Mouse (Mus musculus) neural tube, embryonic 15.5 days (tissue): ENCODE data around the gene Thra. TPM values are rescaled to one million over a fixed set of nuclear protein-coding genes. Genes with fewer than 3 reads are reported as not detected.

Source experiments
- ATAC-seq: fragments of 200-750 bp; cut with Nextera tagmentation; 2 replicates; pipeline ENCODE4 v1.8.0; 2017; ENCODE audit warnings: mild to moderate bottlenecking, moderate TSS enrichment, moderate library complexity; ENCODE audit not compliant: low FRiP score
- H3K27ac ChIP-seq: fragments of 300-500 bp; sonication (generic); replicated peaks from 2 replicates; pipeline ENCODE4 v1.5.1; 2015; ENCODE audit warnings: mild to moderate bottlenecking, inconsistent platforms
- H3K27me3 ChIP-seq: fragments of 300-500 bp; sonication (generic); replicated peaks from 2 replicates; pipeline ENCODE4 v1.6.1; 2015; ENCODE audit warnings: inconsistent platforms
- H3K36me3 ChIP-seq: fragments of 300-500 bp; sonication (generic); 2 replicates; pipeline ENCODE4 v1.6.1; 2015; ENCODE audit warnings: inconsistent platforms
- H3K4me1 ChIP-seq: fragments of 300-500 bp; sonication (generic); 2 replicates; pipeline ENCODE4 v1.6.1; 2015; ENCODE audit warnings: inconsistent platforms
- H3K4me2 ChIP-seq: fragments of 300-500 bp; sonication (generic); 2 replicates; pipeline ENCODE4 v1.6.1; 2015; ENCODE audit warnings: inconsistent platforms, mild to moderate bottlenecking, moderate library complexity
- H3K4me3 ChIP-seq: fragments of 300-500 bp; sonication (generic); replicated peaks from 2 replicates; pipeline ENCODE4 v1.5.1; 2015; ENCODE audit warnings: mild to moderate bottlenecking, inconsistent platforms
- H3K9ac ChIP-seq: fragments of 300-500 bp; sonication (generic); replicated peaks from 2 replicates; pipeline ENCODE4 v1.6.1; 2015; ENCODE audit warnings: mild to moderate bottlenecking, inconsistent platforms
- H3K9me3 ChIP-seq: fragments of 300-500 bp; sonication (generic); replicated peaks from 2 replicates; pipeline ENCODE4 v1.6.1; 2016; ENCODE audit warnings: inconsistent platforms
- WGBS: fragments of 180-500 bp; shearing (Covaris S2); methylation state at CpG from one replicate; pipeline ENCODE4 v1.1.7; 2015; ENCODE audit warnings: mixed read lengths; 5-methylcytosine and 5-hydroxymethylcytosine counted together
- polyA plus RNA-seq: library from polyadenylated mRNA; unstranded; fragments of >200 nt; fragmentation: Nextera tagmentation; extraction: Ambion mirVana; gene quantifications from 2 replicates; pipeline ENCODE4 v1.2.1, GENCODE M21; 2015

Thra gene
- polyA plus RNA-seq, 1 experiment from 2014 or later: 125 TPM

GRCm38 (mm10) chr11:98796515-98797216 is 56.2 kb downstream of the Thra start:
- peak overlapping the region; percentile 100 for H3K27ac ChIP-seq
- H3K4me3 ChIP-seq: peak overlapping the region; percentile 71
- H3K9ac ChIP-seq: peak overlapping the region; percentile 90
- peaks cover 45% of the 10 kb centered on the region for H3K4me1 ChIP-seq
- no peaks in the 10 kb centered on the region for H3K9me3 ChIP-seq
- ATAC-seq: peak; percentile 63
- peak overlapping the region; percentile 94 for H3K4me2 ChIP-seq
- peaks cover 25% of the 10 kb centered on the region for H3K36me3 ChIP-seq
- H3K27me3 ChIP-seq: no peaks in the 10 kb centered on the region
- WGBS: 3% methylated on average over 23 of the region's 23 CpGs

GRCm38 (mm10) chr11:98797306-98797705 is 56.9 kb downstream of the Thra start:
- Histone ChIP-seq H3K9ac (peak overlapping the region; percentile 90), H3K4me2 (peak overlapping the region; percentile 94), H3K36me3 (peaks cover 30% of the 10 kb centered on the region), H3K4me1 (peaks cover 44% of the 10 kb centered on the region), H3K9me3 (no peaks in the 10 kb centered on the region), H3K4me3 (peak overlapping the region; percentile 71), H3K27me3 (no peaks in the 10 kb centered on the region), H3K27ac (peak overlapping the region; percentile 100)
- no peak for ATAC-seq
- 12% methylated on average over 5 of the region's 5 CpGs for WGBS

- H3K9me3 ChIP-seq: no peaks in the 10 kb centered on the region
- peaks cover 42% of the 10 kb centered on the region for H3K4me1 ChIP-seq
- no peaks in the 10 kb centered on the region for H3K27me3 ChIP-seq
- peak overlapping the region; percentile 100; the same call in 1 of the 2 replicates for H3K27ac ChIP-seq
- 40% methylated on average over 4 of the region's 4 CpGs for WGBS
- peaks cover 36% of the 10 kb centered on the region for H3K36me3 ChIP-seq
- peak overlapping the region; percentile 71 for H3K4me3 ChIP-seq
- H3K9ac ChIP-seq: peak overlapping the region; percentile 90
- ATAC-seq: no peak
- H3K4me2 ChIP-seq: peak overlapping the region; percentile 94
Observed at GRCm38 (mm10) chr11:98797909-98798308, 57.5 kb downstream of the Thra start.

GRCm38 (mm10) chr11:98804605-98805004 is 64.2 kb downstream of the Thra start, which contains the start of gene Casc3:
TSS of gene Casc3 (plus strand) at chr11:98804905.
- peaks cover 80% of the 10 kb centered on the region for H3K36me3 ChIP-seq
- no peaks in the 10 kb centered on the region for H3K9me3 ChIP-seq
- ATAC-seq: no peak
- no peak within 1 kb of the TSS for H3K9ac ChIP-seq
- no peak within 1 kb of the TSS for H3K4me2 ChIP-seq
- no peaks in the 10 kb centered on the region for H3K27me3 ChIP-seq
- H3K27ac ChIP-seq: no peak within 1 kb of the TSS
- H3K4me3 ChIP-seq: no peak within 1 kb of the TSS
- whole genome bisulfite sequencing: 95% methylated on average over 5 of the region's 5 CpGs
- peaks cover 18% of the 10 kb centered on the region for H3K4me1 ChIP-seq

- no peaks in the 10 kb centered on the region for H3K27me3 ChIP-seq
- H3K9ac ChIP-seq: no peak overlapping the region
- ATAC-seq: no peak
- no peaks in the 10 kb centered on the region for H3K9me3 ChIP-seq
- peak overlapping the region; percentile 74 for H3K4me2 ChIP-seq
- H3K4me3 ChIP-seq: peak overlapping the region; percentile 83; the same call in 1 of the 2 replicates
- H3K4me1 ChIP-seq: peaks cover 34% of the 10 kb centered on the region
- WGBS: 70% methylated on average over 2 of the region's 2 CpGs
- peak overlapping the region; percentile 99 for H3K27ac ChIP-seq
- H3K36me3 ChIP-seq: peaks cover 62% of the 10 kb centered on the region
Observed at GRCm38 (mm10) chr11:98808417-98808816, 68.0 kb downstream of the Thra start.

- peak; percentile 96 for ATAC-seq
- Histone ChIP-seq H3K4me1 (peaks cover 37% of the 10 kb centered on the region), H3K9me3 (no peaks in the 10 kb centered on the region), H3K4me2 (peak overlapping the region; percentile 74), H3K27me3 (no peaks in the 10 kb centered on the region), H3K27ac (peak overlapping the region; percentile 99), H3K4me3 (peak overlapping the region; percentile 83), H3K36me3 (peaks cover 62% of the 10 kb centered on the region), H3K9ac (peak overlapping the region; percentile 97)
- whole genome bisulfite sequencing: under 1% methylated on average over 82 of the region's 84 CpGs
Observed at GRCm38 (mm10) chr11:98809457-98810290, 69.2 kb downstream of the Thra start.

GRCm38 (mm10) chr11:98810686-98811085 is 70.2 kb downstream of the Thra start:
- Histone ChIP-seq H3K27ac (peak overlapping the region; percentile 99), H3K4me2 (peak overlapping the region; percentile 74), H3K9ac (peak overlapping the region; percentile 97), H3K4me1 (peaks cover 37% of the 10 kb centered on the region), H3K36me3 (peaks cover 52% of the 10 kb centered on the region), H3K9me3 (no peaks in the 10 kb centered on the region), H3K4me3 (peak overlapping the region; percentile 83), H3K27me3 (no peaks in the 10 kb centered on the region)
- ATAC-seq: no peak
- 77% methylated on average over 7 of the region's 7 CpGs for WGBS

GRCm38 (mm10) chr11:98816706-98817239 is 76.3 kb downstream of the Thra start:
- Histone ChIP-seq H3K27me3 (no peaks in the 10 kb centered on the region), H3K9me3 (no peaks in the 10 kb centered on the region), H3K4me3 (no peak overlapping the region), H3K9ac (no peak overlapping the region), H3K4me1 (peaks cover 8% of the 10 kb centered on the region), H3K27ac (no peak overlapping the region), H3K4me2 (no peak overlapping the region), H3K36me3 (peaks cover 67% of the 10 kb centered on the region)
- WGBS: 93% methylated on average over 1 of the region's 1 CpGs
- ATAC-seq: no peak

Other genes with a start within 250 kb of the Thra start
- gene Ikzf3, start 194.6 kb upstream of the Thra start, polyA plus RNA-seq: 0.18 and 1.3 TPM in 2 replicates
- 0.45 TPM in 1 of 2 replicates, not detected in the other for gene Zpbp2, start 189.5 kb upstream of the Thra start, polyA plus RNA-seq
- 92.9 and 99.8 TPM in 2 replicates for gene Ormdl3, start 153.3 kb upstream of the Thra start, polyA plus RNA-seq
- not detected in 2 replicates for gene Lrrc3c, start 142.3 kb upstream of the Thra start, polyA plus RNA-seq
- gene Gm12355, start 115.0 kb upstream of the Thra start, polyA plus RNA-seq: 0.42 and 0.79 TPM in 2 replicates
- gene Gsdma3, start 114.3 kb upstream of the Thra start, polyA plus RNA-seq: not detected in 2 replicates
- gene Gsdma2, start 93.9 kb upstream of the Thra start, polyA plus RNA-seq: 0.14 and 0.15 TPM in 2 replicates
- gene Gsdma, start 76.3 kb upstream of the Thra start, polyA plus RNA-seq: 0.06 TPM in 1 of 2 replicates, not detected in the other
- 185 and 191 TPM in 2 replicates for gene Psmd3, start 58.1 kb upstream of the Thra start, polyA plus RNA-seq
- not detected in 2 replicates for gene Csf3, start 39.4 kb upstream of the Thra start, polyA plus RNA-seq
- gene Med24, start 11.2 kb upstream of the Thra start, polyA plus RNA-seq: 59.6 and 60.9 TPM in 2 replicates
- gene Nr1d1, start 34.7 kb downstream of the Thra start, polyA plus RNA-seq: 3.8 and 4.0 TPM in 2 replicates
- gene Msl1, start 54.9 kb downstream of the Thra start, polyA plus RNA-seq: 27.5 and 30.1 TPM in 2 replicates
- gene Casc3, start 64.3 kb downstream of the Thra start, polyA plus RNA-seq: 44.3 and 46.8 TPM in 2 replicates
- gene Rapgefl1, start 96.1 kb downstream of the Thra start, polyA plus RNA-seq: 12.5 and 13.7 TPM in 2 replicates
- 3.9 and 4.8 TPM in 2 replicates for gene Wipf2, start 123.0 kb downstream of the Thra start, polyA plus RNA-seq
- gene Cdc6, start 167.2 kb downstream of the Thra start, polyA plus RNA-seq: 3.8 and 12.0 TPM in 2 replicates
- 17.3 and 19.9 TPM in 2 replicates for gene Rara, start 187.2 kb downstream of the Thra start, polyA plus RNA-seq
- gene Gjd3, start 242.4 kb downstream of the Thra start, polyA plus RNA-seq: 2.2 and 3.0 TPM in 2 replicates